Mouse (Mus musculus) heart, adult 2 months (tissue): ENCODE data around the gene Trdmt1.

Experiments
- CTCF ChIP-seq: fragments of 200-600 bp; IDR thresholded peaks from 2 replicates; pipeline ENCODE4 v1.8.1; 2022; ENCODE audit warnings: antibody characterized with exemption, mild to moderate bottlenecking, moderate library complexity
- POLR2A ChIP-seq: fragments of 200-500 bp; IDR thresholded peaks from 2 replicates; pipeline ENCODE4 v1.6.1; 2011; ENCODE audit warnings: mild to moderate bottlenecking, low read depth, low read length, control low read depth; ENCODE audit not compliant: insufficient read depth

DNA sequence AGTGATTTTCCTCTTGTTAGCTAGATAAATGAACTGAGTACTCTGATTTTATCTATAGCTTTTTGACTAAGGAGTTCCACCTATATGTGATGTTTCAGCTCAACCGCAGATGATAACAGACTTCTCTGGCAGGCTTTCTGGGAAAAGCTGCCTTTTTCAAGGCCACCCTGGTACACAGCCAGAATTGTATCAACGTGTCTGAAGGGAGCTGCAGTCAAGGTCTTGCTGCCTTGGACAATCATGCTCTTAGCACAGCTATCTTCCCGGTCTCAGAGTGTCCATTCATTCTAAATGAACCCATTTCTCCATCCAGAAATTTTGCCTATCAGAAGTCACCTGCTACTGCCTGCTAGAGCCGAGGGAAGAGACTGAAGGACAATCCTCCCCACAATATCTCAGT lies 16.9 kb downstream of the Trdmt1 start:
- TF ChIP-seq POLR2A: no peak
- TF ChIP-seq CTCF: no peak
